In genomic region chr11:16798136-16798535, GRCm38 (mm10) we compare ENCODE assay signal across 15 mouse cellular contexts. TPM values are rescaled to one million over a fixed set of nuclear protein-coding genes. Genes with fewer than 3 reads are reported as not detected.
DNase-seq lines count a peak whose midpoint lies in the region; ATAC-seq and TF ChIP-seq lines count a peak whose summit lies in the region.
"Had no signal": no experiment of that assay in that cellular context is flagged by ENCODE, and none has a peak within 500 bp of the region (broad histone marks: within the 10 kb centered on the region; RNA-seq: fewer than 3 reads in every experiment).

No protein-coding gene starts in this region.

- H3K4me1 ChIP-seq in heart, embryonic 11.5 days (ENCODE audit: control insufficient read depth, insufficient read depth, low read length), result peaks cover 5% of the 10 kb centered on the region; the same call in 1 of the 2 replicates
- H3K4me1 ChIP-seq: liver, embryonic 12.5 days; midbrain, embryonic 15.5 days; neural tube, embryonic 13.5 days had no signal

- no peak overlapping the region for H3K9ac ChIP-seq in heart, embryonic 11.5 days (ENCODE audit: low read depth, low read length)
- H3K9ac ChIP-seq: forebrain, embryonic 13.5 days; liver, embryonic 12.5 days; midbrain, embryonic 15.5 days; neural tube, embryonic 13.5 days; stomach, embryonic 15.5 days had no signal

- no peak for TF ChIP-seq CTCF in layer of hippocampus, adult 2 months (conservative IDR thresholded peaks at IDR 0.05)

- 0 out of 2 replicates have a peak, but pooled peaks cover 2% of the 10 kb centered on the region for H3K27me3 ChIP-seq in heart, embryonic 11.5 days (ENCODE audit: control insufficient read depth, insufficient read depth, low read length)
- H3K27me3 ChIP-seq: forebrain, embryonic 13.5 days; liver, embryonic 12.5 days; midbrain, embryonic 15.5 days; neural tube, embryonic 13.5 days; stomach, embryonic 15.5 days had no signal

- no peaks in the 10 kb centered on the region for H3K36me3 ChIP-seq in heart, embryonic 11.5 days (ENCODE audit: control insufficient read depth, insufficient read depth, low read length)
- H3K36me3 ChIP-seq: liver, embryonic 12.5 days; midbrain, embryonic 15.5 days; neural tube, embryonic 13.5 days; stomach, embryonic 15.5 days had no signal

- H3K9me3 ChIP-seq in heart, embryonic 11.5 days (replicated peaks; ENCODE audit: control insufficient read depth, low read length), result no peaks in the 10 kb centered on the region
- H3K9me3 ChIP-seq: forebrain, embryonic 13.5 days; liver, embryonic 12.5 days; midbrain, embryonic 15.5 days; neural tube, embryonic 13.5 days; stomach, embryonic 15.5 days had no signal

- DNase-seq in heart, adult 8-10 months (ENCODE audit: low spot score), result peak; percentile 75
- DNase-seq in adipocyte (ENCODE audit: low spot score), result peak; percentile 43
- DNase-seq in brain, embryonic 18.5 days (ENCODE audit: low read depth, low spot score), result peak; percentile 2
- peak; percentile 50 to 54 for DNase-seq in layer of hippocampus, adult 2 months (ENCODE audit: low spot score in 2 of 2)
- DNase-seq in T-cell, adult 2 months (ENCODE audit: low spot score), result no peak
- DNase-seq in cerebellum, adult 18-20 months, result no peak
- DNase-seq: lung, postnatal 10 days had no signal

- no peak overlapping the region for H3K4me3 ChIP-seq in heart, embryonic 11.5 days (ENCODE audit: low read depth, low read length)
- H3K4me3 ChIP-seq in layer of hippocampus, adult 2 months, result no peak overlapping the region
- H3K4me3 ChIP-seq: forebrain, embryonic 13.5 days; liver, embryonic 12.5 days; midbrain, embryonic 15.5 days; neural tube, embryonic 13.5 days; stomach, embryonic 15.5 days had no signal

- ATAC-seq in heart, embryonic 11.5 days (replicated peaks; ENCODE audit: insufficient number of reproducible peaks, low FRiP score, low TSS enrichment), result no peak
- ATAC-seq in megakaryocyte progenitor cell, adult 5-6 weeks (replicated peaks; ENCODE audit: poor library complexity), result no peak
- ATAC-seq: forebrain, embryonic 13.5 days; liver, embryonic 12.5 days; midbrain, embryonic 15.5 days had no signal

- no peak overlapping the region for H3K4me2 ChIP-seq in heart, embryonic 11.5 days
- H3K4me2 ChIP-seq: forebrain, embryonic 13.5 days; liver, embryonic 12.5 days; midbrain, embryonic 15.5 days; neural tube, embryonic 13.5 days; stomach, embryonic 15.5 days had no signal

- no peak overlapping the region for H3K27ac ChIP-seq in heart, embryonic 11.5 days (ENCODE audit: low read depth, low read length)
- H3K27ac ChIP-seq in layer of hippocampus, adult 2 months, result peak overlapping the region; percentile 75
- H3K27ac ChIP-seq: forebrain, embryonic 13.5 days; liver, embryonic 12.5 days; midbrain, embryonic 15.5 days; neural tube, embryonic 13.5 days; stomach, embryonic 15.5 days had no signal

RNA-seq across cellular contexts. Expression of gene Egfr, which starts 46.1 kb away (rescaled TPM):
- total RNA-seq in heart, adult 8-10 months (2022), result 1 to 10 TPM; 4.1 to 6.4 (median 5.1) TPM
- polyA plus RNA-seq in heart, embryonic 11.5 days (2014; fragmentation: Nextera tagmentation; extraction: Ambion mirVana), result 2.8 and 3.7 TPM in 2 replicates
- total RNA-seq in layer of hippocampus, adult 2 months (2021), result 10 to 100 TPM; 12.3 to 12.9 TPM
- total RNA-seq in megakaryocyte progenitor cell, adult 5-6 weeks (2015), result 0.05 TPM in 1 of 2 replicates, not detected in the other
- not detected in 2 replicates for total RNA-seq in megakaryocyte progenitor cell, adult 5-6 weeks (2017)
- total RNA-seq: common myeloid progenitor, adult 5-6 weeks had no signal

Comparison
In these comparisons a context has a peak if more than half of its experiments do, and no peak if none do; other contexts are left out.
1. DNase-seq: peak in heart, adult 8-10 months (single experiment), adipocyte (single experiment), brain, embryonic 18.5 days (single experiment) and layer of hippocampus, adult 2 months (2 of 2); none in T-cell, adult 2 months (single experiment) and cerebellum, adult 18-20 months (0 of 2).
2. RNA of gene Egfr, which starts 46.1 kb away (total RNA-seq): 12.3 to 12.9 TPM in layer of hippocampus, adult 2 months and 4.1 to 6.4 TPM in heart, adult 8-10 months; 0.05 TPM in megakaryocyte progenitor cell, adult 5-6 weeks; every median in the first group is over 4 times any median in the second.